Mouse (Mus musculus): Measurements from ENCODE around the gene Sema6d. TPM values are rescaled to one million over a fixed set of nuclear protein-coding genes. Genes with fewer than 3 reads are reported as not detected.

Sema6d gene
- polyA plus RNA-seq, 1 experiment from 2014 or later, result 15.3 TPM

GRCm38 (mm10) chr2:124620470-124620869, 530.7 kb downstream of the Sema6d start:
- Histone ChIP-seq H3K9ac (no peak overlapping the region), H3K36me3 (no peaks in the 10 kb centered on the region), H3K4me1 (peaks cover 14% of the 10 kb centered on the region; the same call in 1 of the 2 replicates), H3K27ac (replicated peaks) (no peak overlapping the region), H3K4me3 (replicated peaks) (no peak overlapping the region), H3K27me3 (no peaks in the 10 kb centered on the region), H3K9me3 (replicated peaks) (no peaks in the 10 kb centered on the region), H3K4me2 (replicated peaks) (no peak overlapping the region)
- 54% methylated on average over 6 of the region's 6 CpGs for WGBS
- ATAC-seq (ENCODE audit: insufficient number of reproducible peaks, low FRiP score, low TSS enrichment, low read depth), result no peak

GRCm38 (mm10) chr2:124621972-124622621, 532.3 kb downstream of the Sema6d start:
- Histone ChIP-seq H3K27me3 (no peaks in the 10 kb centered on the region), H3K9me3 (replicated peaks) (no peaks in the 10 kb centered on the region), H3K9ac (no peak overlapping the region), H3K27ac (replicated peaks) (no peak overlapping the region), H3K4me3 (replicated peaks) (no peak overlapping the region), H3K36me3 (no peaks in the 10 kb centered on the region), H3K4me1 (peaks cover 7% of the 10 kb centered on the region; the same call in 1 of the 2 replicates), H3K4me2 (replicated peaks) (no peak overlapping the region)
- WGBS, result 71% methylated on average over 6 of the region's 6 CpGs
- no peak for ATAC-seq (ENCODE audit: insufficient number of reproducible peaks, low FRiP score, low TSS enrichment, low read depth)

DNA sequence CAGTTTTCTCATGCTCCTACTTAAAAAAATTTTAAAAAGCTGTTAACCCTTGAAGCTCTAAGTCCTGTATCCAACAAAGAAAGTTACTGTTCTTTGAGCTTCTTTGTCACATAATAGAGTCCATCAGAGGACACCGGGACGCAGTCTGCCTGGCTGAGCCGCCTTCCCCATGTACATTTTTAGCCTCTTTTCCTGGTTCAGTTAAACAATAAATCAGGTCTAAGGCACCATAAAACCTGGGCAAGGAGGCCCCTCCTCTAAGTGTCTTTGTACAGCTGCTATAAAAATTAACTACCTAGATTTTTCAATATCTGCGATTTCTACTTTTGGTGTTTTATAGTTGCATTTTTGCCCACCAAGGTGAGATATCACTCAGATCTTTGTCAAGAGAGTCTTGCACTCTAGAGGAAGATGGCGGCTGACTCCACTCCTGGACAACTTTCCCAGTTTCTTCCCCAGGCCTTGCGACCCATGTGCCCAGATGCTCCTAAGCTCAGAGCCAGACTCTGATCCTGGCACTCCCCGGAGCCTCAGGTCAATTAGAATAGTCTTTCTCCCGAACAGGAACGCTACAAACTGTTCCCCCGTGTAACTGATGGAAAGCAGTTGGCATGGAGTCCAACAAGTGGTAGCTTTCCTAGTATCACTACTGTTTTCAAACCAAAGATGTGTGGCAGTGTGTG, 534.6 kb downstream of the Sema6d start:
- Histone ChIP-seq H3K27me3 (no peaks in the 10 kb centered on the region), H3K4me1 (no peaks in the 10 kb centered on the region), H3K9me3 (replicated peaks) (no peaks in the 10 kb centered on the region), H3K9ac (no peak overlapping the region), H3K4me2 (replicated peaks) (no peak overlapping the region), H3K36me3 (no peaks in the 10 kb centered on the region), H3K27ac (replicated peaks) (no peak overlapping the region), H3K4me3 (replicated peaks) (no peak overlapping the region)
- 83% methylated on average over 10 of the region's 10 CpGs for WGBS
- no peak for ATAC-seq (ENCODE audit: insufficient number of reproducible peaks, low FRiP score, low TSS enrichment, low read depth)

DNA sequence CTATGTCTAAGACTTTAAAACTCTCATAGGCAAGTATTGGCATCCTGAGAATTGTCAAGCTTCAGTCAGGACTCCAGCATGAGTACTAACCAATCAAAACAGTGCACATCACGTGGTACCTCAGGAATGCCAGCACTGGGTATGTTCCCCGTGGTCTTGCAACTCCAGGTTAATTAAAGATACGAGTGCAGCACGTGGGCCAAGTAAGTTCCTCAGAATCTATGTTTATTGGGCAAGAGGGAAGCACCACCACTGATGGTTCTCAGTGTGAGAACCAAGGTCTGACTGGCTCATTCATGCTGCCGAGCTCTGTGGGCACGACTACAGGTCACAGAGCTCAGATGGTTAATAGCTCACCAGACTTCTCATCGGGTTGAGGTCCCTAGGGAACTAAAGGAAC, 536.7 kb downstream of the Sema6d start:
- Histone ChIP-seq H3K9ac (no peak overlapping the region), H3K27ac (replicated peaks) (no peak overlapping the region), H3K4me2 (replicated peaks) (no peak overlapping the region), H3K36me3 (no peaks in the 10 kb centered on the region), H3K9me3 (replicated peaks) (no peaks in the 10 kb centered on the region), H3K4me1 (no peaks in the 10 kb centered on the region), H3K27me3 (no peaks in the 10 kb centered on the region), H3K4me3 (replicated peaks) (no peak overlapping the region)
- no peak for ATAC-seq (ENCODE audit: insufficient number of reproducible peaks, low FRiP score, low TSS enrichment, low read depth)
- 75% methylated on average over 7 of the region's 7 CpGs for WGBS

- H3K27me3 ChIP-seq, result no peaks in the 10 kb centered on the region
- ATAC-seq (ENCODE audit: insufficient number of reproducible peaks, low FRiP score, low TSS enrichment, low read depth), result no peak
- no peaks in the 10 kb centered on the region for H3K9me3 ChIP-seq (replicated peaks)
- H3K4me2 ChIP-seq (replicated peaks), result no peak overlapping the region
- H3K9ac ChIP-seq, result no peak overlapping the region
- H3K27ac ChIP-seq (replicated peaks), result no peak overlapping the region
- 67% methylated on average over 5 of the region's 5 CpGs for WGBS
- H3K4me1 ChIP-seq, result no peaks in the 10 kb centered on the region
- H3K36me3 ChIP-seq, result no peaks in the 10 kb centered on the region
- no peak overlapping the region for H3K4me3 ChIP-seq (replicated peaks)
Measured at GRCm38 (mm10) chr2:124627664-124628063, 537.9 kb downstream of the Sema6d start.

DNA sequence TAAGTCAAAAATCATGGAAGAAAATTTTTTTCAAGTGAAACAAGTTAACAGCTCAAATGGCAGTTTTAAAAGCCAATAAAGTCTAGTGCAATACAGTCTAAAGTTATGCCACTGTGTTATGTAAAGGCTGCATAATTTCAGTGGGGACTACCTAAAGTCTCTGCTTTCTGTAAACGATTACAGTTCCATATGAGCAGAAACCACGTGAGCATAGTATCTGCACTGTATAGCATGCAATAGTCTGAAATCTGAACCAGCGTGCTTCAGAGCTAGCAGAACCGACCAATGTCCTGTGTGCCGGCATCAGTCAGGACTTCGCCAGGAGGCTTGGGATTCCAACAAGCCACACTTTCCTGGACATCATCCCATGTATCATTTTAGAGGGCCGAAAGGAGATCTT, 538.9 kb downstream of the Sema6d start:
- H3K27ac ChIP-seq (replicated peaks), result no peak overlapping the region
- no peaks in the 10 kb centered on the region for H3K9me3 ChIP-seq (replicated peaks)
- H3K4me1 ChIP-seq, result no peaks in the 10 kb centered on the region
- H3K27me3 ChIP-seq, result no peaks in the 10 kb centered on the region
- H3K4me3 ChIP-seq (replicated peaks), result no peak overlapping the region
- no peak for ATAC-seq (ENCODE audit: insufficient number of reproducible peaks, low FRiP score, low TSS enrichment, low read depth)
- H3K9ac ChIP-seq, result no peak overlapping the region
- no peak overlapping the region for H3K4me2 ChIP-seq (replicated peaks)
- H3K36me3 ChIP-seq, result no peaks in the 10 kb centered on the region
- 55% methylated on average over 7 of the region's 7 CpGs for WGBS

DNA sequence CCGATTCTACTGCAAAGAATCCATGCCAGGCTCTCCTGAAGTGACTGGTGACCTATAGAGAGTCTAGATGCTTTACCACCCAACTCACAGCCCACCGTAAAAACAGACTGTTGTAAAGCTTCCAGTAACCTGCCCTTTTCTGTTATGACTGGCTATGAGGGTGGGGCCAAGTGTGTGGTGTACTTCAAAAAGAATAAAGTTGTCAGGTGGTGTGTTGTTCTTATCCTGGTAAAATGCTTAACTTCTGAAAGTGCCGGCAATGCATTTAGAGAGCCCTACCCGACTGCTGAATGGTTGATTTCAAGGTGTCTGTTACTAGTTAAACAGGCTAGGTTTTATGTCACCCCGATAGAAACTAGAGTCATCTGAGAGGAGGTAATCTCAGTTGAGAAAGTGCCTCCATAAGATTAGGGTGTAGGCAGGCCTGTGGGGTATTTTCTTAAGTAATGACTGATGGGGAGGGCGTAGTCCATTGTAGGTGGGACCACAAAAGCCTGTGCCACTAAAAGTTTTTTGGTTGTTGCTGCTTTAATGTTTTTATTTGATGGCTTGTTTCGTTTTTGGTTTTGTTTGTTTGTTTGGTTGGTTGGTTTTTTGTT, 544.7 kb downstream of the Sema6d start:
- H3K27me3 ChIP-seq, result no peaks in the 10 kb centered on the region
- H3K9me3 ChIP-seq (replicated peaks), result no peaks in the 10 kb centered on the region
- H3K4me1 ChIP-seq, result peaks cover 7% of the 10 kb centered on the region
- no peak overlapping the region for H3K4me3 ChIP-seq (replicated peaks)
- H3K36me3 ChIP-seq, result no peaks in the 10 kb centered on the region
- H3K9ac ChIP-seq, result no peak overlapping the region
- ATAC-seq (ENCODE audit: insufficient number of reproducible peaks, low FRiP score, low TSS enrichment, low read depth), result no peak
- no peak overlapping the region for H3K4me2 ChIP-seq (replicated peaks)
- 75% methylated on average over 7 of the region's 7 CpGs for WGBS
- H3K27ac ChIP-seq (replicated peaks), result no peak overlapping the region

- WGBS, result 61% methylated on average over 8 of the region's 8 CpGs
- no peaks in the 10 kb centered on the region for H3K9me3 ChIP-seq (replicated peaks)
- no peak overlapping the region for H3K9ac ChIP-seq
- H3K4me2 ChIP-seq (replicated peaks), result no peak overlapping the region
- no peak for ATAC-seq (ENCODE audit: insufficient number of reproducible peaks, low FRiP score, low TSS enrichment, low read depth)
- no peak overlapping the region for H3K27ac ChIP-seq (replicated peaks)
- no peaks in the 10 kb centered on the region for H3K27me3 ChIP-seq
- no peaks in the 10 kb centered on the region for H3K36me3 ChIP-seq
- H3K4me3 ChIP-seq (replicated peaks), result no peak overlapping the region
- H3K4me1 ChIP-seq, result peaks cover 9% of the 10 kb centered on the region
Measured at GRCm38 (mm10) chr2:124635271-124635865, 545.6 kb downstream of the Sema6d start.

- WGBS, result 52% methylated on average over 4 of the region's 4 CpGs
- H3K27ac ChIP-seq (replicated peaks), result no peak overlapping the region
- H3K9me3 ChIP-seq (replicated peaks), result no peaks in the 10 kb centered on the region
- H3K9ac ChIP-seq, result no peak overlapping the region
- H3K4me1 ChIP-seq, result peaks cover 16% of the 10 kb centered on the region
- H3K27me3 ChIP-seq, result no peaks in the 10 kb centered on the region
- no peak overlapping the region for H3K4me3 ChIP-seq (replicated peaks)
- H3K4me2 ChIP-seq (replicated peaks), result no peak overlapping the region
- no peak for ATAC-seq (ENCODE audit: insufficient number of reproducible peaks, low FRiP score, low TSS enrichment, low read depth)
- no peaks in the 10 kb centered on the region for H3K36me3 ChIP-seq
Measured at GRCm38 (mm10) chr2:124637080-124637479, 547.3 kb downstream of the Sema6d start.

GRCm38 (mm10) chr2:124639221-124639963, 549.6 kb downstream of the Sema6d start:
- Histone ChIP-seq H3K9ac (no peak overlapping the region), H3K27me3 (no peaks in the 10 kb centered on the region), H3K4me3 (replicated peaks) (no peak overlapping the region), H3K36me3 (no peaks in the 10 kb centered on the region), H3K9me3 (replicated peaks) (no peaks in the 10 kb centered on the region), H3K4me2 (replicated peaks) (no peak overlapping the region), H3K4me1 (peaks cover 16% of the 10 kb centered on the region), H3K27ac (replicated peaks) (no peak overlapping the region)
- no peak for ATAC-seq (ENCODE audit: insufficient number of reproducible peaks, low FRiP score, low TSS enrichment, low read depth)
- WGBS, result 63% methylated on average over 5 of the region's 5 CpGs

Data from embryonic facial prominence, embryonic 15.5 days (tissue).